Mouse (Mus musculus) C2C12 (cell line): ENCODE data around the gene Gstm1. TPM values are rescaled to one million over a fixed set of nuclear protein-coding genes. Genes with fewer than 3 reads are reported as not detected.
"Not testable (repeated sequence)": the region's sequence is repeated elsewhere in the genome, so short reads cannot be mapped to it uniquely, and the experiment has no call there.

ENCODE experiments used
- H3K27me3 ChIP-seq: one replicate; pipeline ENCODE4 v1.6.1; 2011; ENCODE audit not compliant: control insufficient read depth, insufficient read depth, insufficient read length
- H3K36me3 ChIP-seq: one replicate; pipeline ENCODE4 v1.6.1; 2011; ENCODE audit not compliant: control insufficient read depth, insufficient read depth
- H3K4me3 ChIP-seq: one replicate; pipeline ENCODE4 v1.5.1; 2011; ENCODE audit warnings: mild to moderate bottlenecking, control low read depth; ENCODE audit not compliant: poor library complexity, insufficient read depth, severe bottlenecking
- H3K79me2 ChIP-seq: one replicate; pipeline ENCODE4 v1.6.1; 2011; ENCODE audit not compliant: control insufficient read depth, insufficient read depth
- H3K79me3 ChIP-seq: one replicate; pipeline ENCODE4 v1.6.1; 2011; ENCODE audit warnings: low read depth, control low read depth
- H3ac ChIP-seq: one replicate; pipeline ENCODE3; 2011; ENCODE audit warnings: low read depth; ENCODE audit not compliant: control insufficient read depth, insufficient read length
- CEBPB ChIP-seq: IDR thresholded peaks from one replicate; pipeline ENCODE4 v1.6.1; 2011; ENCODE audit warnings: low read depth, mild to moderate bottlenecking, control low read depth, moderate library complexity
- CTCF ChIP-seq: IDR thresholded peaks from one replicate; pipeline ENCODE4 v1.5.1; 2011; ENCODE audit not compliant: control insufficient read depth, insufficient read depth, insufficient read length
- FOSL1 ChIP-seq: IDR thresholded peaks from one replicate; pipeline ENCODE4 v1.8.0; 2011; ENCODE audit warnings: mild to moderate bottlenecking, low read length; ENCODE audit not compliant: poor library complexity, insufficient read depth, severe bottlenecking
- MAX ChIP-seq: IDR thresholded peaks from one replicate; pipeline ENCODE4 v1.6.1; 2011; ENCODE audit warnings: mild to moderate bottlenecking, control low read depth
- MYOD1 ChIP-seq: IDR thresholded peaks from one replicate; pipeline ENCODE4 v1.6.1; 2011; ENCODE audit warnings: low read depth; ENCODE audit not compliant: control insufficient read depth, insufficient read length
- MYOG ChIP-seq: IDR thresholded peaks from one replicate; pipeline ENCODE4 v1.6.1; 2011; ENCODE audit not compliant: control insufficient read depth, insufficient read length; ENCODE audit errors: extremely low read depth
- USF1 ChIP-seq: IDR thresholded peaks from one replicate; pipeline ENCODE4 v1.6.1; 2011; ENCODE audit warnings: low read depth, mild to moderate bottlenecking, control low read depth, moderate library complexity
- polyA plus RNA-seq: library from polyadenylated mRNA; unstranded; fragments of >200 nt; fragmentation: generic; extraction: Trizol; gene quantifications from one replicate; pipeline ENCODE4 v1.2.1, GENCODE M21; 2012; ENCODE audit warnings: missing spikeins

The Gstm1 gene
- polyA plus RNA-seq, 1 experiment = 89.8 TPM

DNA sequence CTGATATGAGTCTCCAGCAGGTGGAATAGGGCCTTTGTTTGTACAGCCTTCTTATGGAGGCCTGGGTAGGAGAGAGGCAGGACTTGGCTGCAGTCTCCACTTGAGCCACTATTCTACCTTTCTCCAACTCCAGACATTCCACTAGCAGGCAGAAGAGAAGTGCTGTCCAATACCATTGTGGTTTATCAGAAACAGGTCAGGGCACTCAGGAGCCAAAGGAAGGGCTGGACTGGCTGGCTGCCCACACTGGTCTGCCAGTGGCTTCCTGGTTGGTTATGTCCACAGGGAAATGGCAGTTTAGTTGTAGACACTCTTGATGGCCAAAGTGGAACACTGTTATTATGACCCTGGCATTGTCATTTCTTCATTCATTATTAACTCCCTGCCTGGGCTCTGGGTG lies 14.3 kb upstream of the Gstm1 start:
- Histone ChIP-seq H3K79me2 (no peaks in the 10 kb centered on the region), H3K79me3 (no peaks in the 10 kb centered on the region), H3K36me3 (no peaks in the 10 kb centered on the region), H3ac (no peak overlapping the region), H3K27me3 (peaks cover 33% of the 10 kb centered on the region), H3K4me3 (no peak overlapping the region)
- no peak for TF ChIP-seq MYOD1
- TF ChIP-seq USF1 = no peak

DNA sequence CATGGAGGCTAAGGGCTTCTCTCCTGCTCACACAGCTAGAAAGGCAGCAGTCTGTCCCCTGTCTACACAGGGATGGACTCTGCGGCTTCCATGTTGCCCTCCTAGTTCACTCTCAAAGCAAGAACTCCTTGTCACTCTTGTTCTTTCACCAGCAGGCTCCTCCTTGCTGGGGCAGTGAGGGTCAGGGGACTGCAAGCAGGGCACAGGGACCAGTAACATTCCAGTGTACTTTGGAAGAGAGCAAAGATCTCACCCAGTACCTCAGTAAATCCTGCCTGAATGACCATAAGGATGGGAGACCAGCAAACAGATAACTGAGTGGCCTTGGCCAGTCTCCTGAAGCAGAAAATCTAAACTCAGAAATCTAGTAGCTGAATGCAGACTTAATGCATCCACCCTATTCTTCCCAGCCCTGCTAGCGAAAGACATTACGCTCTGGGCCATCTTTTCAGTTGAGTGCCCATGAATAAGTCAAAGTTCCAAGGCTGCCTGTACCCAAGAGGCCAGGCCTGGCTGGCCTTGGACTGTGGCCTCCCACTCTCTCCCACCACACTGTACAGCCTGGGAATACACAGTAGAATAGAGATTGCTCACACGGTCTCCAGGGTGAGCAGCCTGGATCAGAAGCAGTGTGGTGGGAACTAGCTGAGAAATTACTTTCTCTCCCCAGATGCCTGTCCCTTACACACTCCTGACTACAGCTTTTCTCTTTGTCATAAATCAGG lies 11.0 kb upstream of the Gstm1 start:
- H3K4me3 ChIP-seq = no peak overlapping the region
- no peaks in the 10 kb centered on the region for H3K79me2 ChIP-seq
- TF ChIP-seq CEBPB = no peak
- TF ChIP-seq MYOG = no peak
- no peak for TF ChIP-seq MAX
- TF ChIP-seq MYOD1 = no peak
- no peak for TF ChIP-seq USF1
- no peak for TF ChIP-seq FOSL1
- TF ChIP-seq CTCF = no peak
- H3K79me3 ChIP-seq = no peaks in the 10 kb centered on the region
- H3K27me3 ChIP-seq = peaks cover 32% of the 10 kb centered on the region
- no peaks in the 10 kb centered on the region for H3K36me3 ChIP-seq
- H3ac ChIP-seq = no peak overlapping the region

DNA sequence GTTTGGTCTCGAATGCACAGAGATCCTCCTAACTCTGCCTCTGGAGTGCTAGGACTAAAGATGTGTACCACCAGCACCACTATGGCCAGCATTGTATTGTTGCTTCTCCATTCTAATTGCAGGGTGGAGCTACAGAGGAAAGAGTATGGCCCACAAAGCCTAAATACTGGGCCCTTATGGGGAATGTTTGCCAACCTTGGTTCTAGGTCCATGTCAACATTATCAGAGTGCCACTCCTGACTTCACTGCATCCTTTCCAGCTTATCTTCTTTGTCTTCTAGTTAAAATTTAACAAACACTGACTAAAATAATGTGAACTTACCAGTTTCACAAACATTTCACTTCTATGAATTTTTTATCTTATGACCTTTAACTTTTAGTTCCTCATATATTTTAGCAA lies 8.8 kb upstream of the Gstm1 start:
- Histone ChIP-seq H3K79me3 (no peaks in the 10 kb centered on the region), H3K79me2 (no peaks in the 10 kb centered on the region), H3K4me3 (no peak overlapping the region), H3K27me3 (peaks cover 42% of the 10 kb centered on the region), H3K36me3 (no peaks in the 10 kb centered on the region), H3ac (no peak overlapping the region)
- TF ChIP-seq CTCF = no peak
- no peak for TF ChIP-seq FOSL1
- no peak for TF ChIP-seq MYOG
- no peak for TF ChIP-seq MAX
- no peak for TF ChIP-seq USF1
- no peak for TF ChIP-seq CEBPB
- no peak for TF ChIP-seq MYOD1

GRCm38 (mm10) chr3:108026049-108026448 lies 8.3 kb upstream of the Gstm1 start:
- H3K4me3 ChIP-seq = no peak overlapping the region
- H3K36me3 ChIP-seq = no peaks in the 10 kb centered on the region
- no peaks in the 10 kb centered on the region for H3K79me2 ChIP-seq
- H3ac ChIP-seq = no peak overlapping the region
- H3K27me3 ChIP-seq = peaks cover 41% of the 10 kb centered on the region
- no peaks in the 10 kb centered on the region for H3K79me3 ChIP-seq
- TF ChIP-seq USF1 = no peak
- no peak for TF ChIP-seq MYOD1
- TF ChIP-seq CEBPB = no peak
- TF ChIP-seq CTCF = no peak
- TF ChIP-seq FOSL1 = no peak
- TF ChIP-seq MYOG = no peak
- no peak for TF ChIP-seq MAX

GRCm38 (mm10) chr3:108025318-108025717 lies 7.5 kb upstream of the Gstm1 start:
- Histone ChIP-seq H3ac (no peak overlapping the region), H3K27me3 (peaks cover 37% of the 10 kb centered on the region), H3K4me3 (no peak overlapping the region), H3K36me3 (no peaks in the 10 kb centered on the region), H3K79me2 (no peaks in the 10 kb centered on the region), H3K79me3 (no peaks in the 10 kb centered on the region)
- TF ChIP-seq MAX (no peak), FOSL1 (no peak), MYOD1 (no peak), CEBPB (no peak), CTCF (no peak), MYOG (no peak), USF1 (no peak)

DNA sequence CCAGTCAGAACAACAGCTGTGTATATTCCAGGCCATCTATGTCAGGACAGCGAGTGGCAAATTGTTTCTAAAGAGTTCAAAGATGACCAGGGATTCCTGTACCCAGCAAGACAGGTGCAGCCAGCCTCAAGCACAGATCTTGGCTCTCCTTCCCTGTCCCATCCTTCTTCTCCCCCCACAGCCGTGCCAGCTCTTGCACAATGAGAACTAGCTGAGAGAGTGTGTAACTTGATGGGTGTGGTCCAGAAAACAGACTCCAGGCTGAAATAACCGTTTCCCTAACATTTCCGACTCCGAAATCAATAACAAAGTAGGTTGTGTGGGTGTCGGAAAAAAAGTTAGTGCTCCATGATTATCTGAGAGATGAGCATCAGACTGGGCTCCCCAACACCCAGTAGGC lies 4.9 kb upstream of the Gstm1 start:
- H3K79me3 ChIP-seq = no peaks in the 10 kb centered on the region
- peaks cover 26% of the 10 kb centered on the region for H3K27me3 ChIP-seq
- no peak overlapping the region for H3K4me3 ChIP-seq
- TF ChIP-seq CEBPB (no peak), MYOG (no peak), MYOD1 (no peak), MAX (no peak), FOSL1 (no peak), CTCF (no peak), USF1 (no peak)
- H3K79me2 ChIP-seq = no peaks in the 10 kb centered on the region
- H3ac ChIP-seq = no peak overlapping the region
- no peaks in the 10 kb centered on the region for H3K36me3 ChIP-seq

DNA sequence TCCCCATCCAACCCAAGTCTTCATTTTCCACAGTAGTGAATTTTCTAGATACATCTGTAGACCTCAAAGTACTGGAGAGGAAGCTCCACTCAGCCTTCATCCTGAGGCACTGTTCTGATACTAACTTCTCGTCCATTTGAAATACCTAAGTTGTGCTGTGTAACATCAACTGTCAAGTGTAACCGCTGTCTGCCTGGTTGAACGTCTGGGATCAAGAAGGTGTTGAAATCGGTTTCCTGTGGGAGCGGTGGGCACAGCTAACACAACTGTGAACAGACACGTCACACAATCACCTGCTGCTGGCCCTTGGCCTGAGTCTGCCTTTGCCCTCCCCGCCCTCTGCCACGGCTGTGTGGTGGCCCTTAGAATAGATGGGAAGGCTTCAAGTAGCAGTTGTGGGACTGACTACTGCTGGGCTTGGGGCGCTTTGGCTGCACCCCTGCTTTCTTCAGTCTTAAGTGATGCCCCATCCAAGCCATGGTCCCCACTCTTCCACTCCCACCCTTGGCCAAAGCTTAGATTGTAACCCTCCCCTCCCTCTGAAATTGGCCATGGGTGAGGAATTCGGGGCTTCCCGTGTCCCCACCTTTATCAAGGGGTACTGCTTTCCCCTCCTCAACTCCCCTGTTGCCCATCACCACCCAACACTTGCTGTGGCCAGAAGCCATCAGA lies 2.7 kb upstream of the Gstm1 start:
- H3K79me2 ChIP-seq, H3K79me3 ChIP-seq, H3K36me3 ChIP-seq, H3K4me3 ChIP-seq, H3ac ChIP-seq: not testable (repeated sequence)
- peaks cover 22% of the 10 kb centered on the region for H3K27me3 ChIP-seq

DNA sequence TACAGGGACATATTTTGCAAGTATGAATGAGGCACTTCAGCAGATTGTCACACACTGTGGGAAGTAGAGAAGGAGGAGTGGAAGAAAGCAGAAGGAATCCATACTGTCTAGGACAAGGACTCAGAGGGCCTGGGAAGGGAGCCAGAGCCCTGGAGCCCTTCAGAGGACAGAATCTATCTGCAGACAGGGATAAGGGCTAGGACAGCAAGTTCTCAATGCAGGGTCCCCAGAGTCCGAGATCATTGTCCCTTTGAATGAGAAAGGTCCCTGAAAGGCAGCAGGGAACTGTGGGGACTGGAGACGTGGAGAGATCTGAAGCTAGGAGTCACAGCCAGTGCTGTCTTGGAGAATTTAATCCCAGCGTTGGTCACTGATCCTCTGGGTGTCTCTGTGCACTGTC lies 1.5 kb upstream of the Gstm1 start:
- peaks cover 19% of the 10 kb centered on the region for H3K27me3 ChIP-seq
- H3K4me3 ChIP-seq, H3ac ChIP-seq, H3K79me2 ChIP-seq, H3K79me3 ChIP-seq, H3K36me3 ChIP-seq: not testable (repeated sequence)
